Mouse (Mus musculus): ENCODE data around the gene Nop53.

DNA sequence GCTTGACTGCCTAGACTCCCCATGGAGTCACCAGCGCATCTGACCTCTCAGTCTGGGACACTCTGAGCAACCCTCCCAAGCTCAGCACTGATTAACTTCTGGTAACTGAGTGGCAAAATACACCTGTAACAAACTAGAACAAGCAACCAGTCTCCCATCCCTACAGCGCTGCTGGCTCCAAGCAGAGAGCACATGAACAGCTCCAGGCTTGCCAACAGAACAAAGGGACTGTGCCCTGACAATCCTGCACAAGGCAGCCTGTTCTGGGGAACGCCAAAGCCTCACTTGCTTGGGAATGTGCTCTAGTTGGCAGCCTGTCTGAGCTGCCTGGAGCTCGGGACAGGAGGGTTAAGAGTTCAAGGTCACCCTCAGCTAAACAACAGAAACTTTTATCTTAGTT is 35.7 kb upstream of the Nop53 start:
- no peak for TF ChIP-seq CTCF (IDR thresholded peaks at IDR 0.05; ENCODE audit: low read depth, low read length)
- TF ChIP-seq TAL1 (conservative IDR thresholded peaks at IDR 0.05; ENCODE audit: low read depth, low read length): no peak
- TF ChIP-seq GATA1 (IDR thresholded peaks at IDR 0.05; ENCODE audit: borderline replicate concordance, low read length): no peak
- no peak for TF ChIP-seq GATA2 (IDR thresholded peaks at IDR 0.05; ENCODE audit: borderline replicate concordance, low read depth, low read length)
- no peak for TF ChIP-seq POLR2AphosphoS5 (IDR thresholded peaks at IDR 0.05; ENCODE audit: insufficient replicate concordance, low read depth, low read length)

All from G1E (cell line).